Mouse (Mus musculus) ES-Bruce4 (cell line): ENCODE measurements at regions not wholly inside any gene's neighbourhood (a gene's known extent, or its start where the extent isn't known, plus 50 kb on each side); places are given as distances from the start of the nearest gene placed in this dataset.

Experiments used
- H3K27ac ChIP-seq: 2 replicates; pipeline ENCODE4 v1.5.1; 2012; ENCODE audit warnings: low read length, inconsistent platforms; ENCODE audit not compliant: insufficient read depth
- H3K27me3 ChIP-seq: 2 replicates; pipeline ENCODE4 v1.6.1; 2012; ENCODE audit warnings: mild to moderate bottlenecking, low read length, inconsistent platforms; ENCODE audit not compliant: control insufficient read depth, poor library complexity, insufficient read depth, severe bottlenecking
- H3K36me3 ChIP-seq: 2 replicates; pipeline ENCODE4 v1.6.1; 2012; ENCODE audit warnings: inconsistent platforms, mild to moderate bottlenecking, low read length, moderate library complexity; ENCODE audit not compliant: control insufficient read depth, poor library complexity, insufficient read depth, severe bottlenecking
- H3K4me1 ChIP-seq: one replicate; pipeline ENCODE4 v1.8.1; 2011; ENCODE audit warnings: low read length; ENCODE audit not compliant: control insufficient read depth, insufficient read depth
- H3K4me3 ChIP-seq: 2 replicates; pipeline ENCODE4 v1.5.1; 2011; ENCODE audit warnings: low read depth, mild to moderate bottlenecking, low read length
- H3K9ac ChIP-seq: 2 replicates; pipeline ENCODE4 v1.6.1; 2012; ENCODE audit warnings: low read depth, mild to moderate bottlenecking, inconsistent platforms; ENCODE audit not compliant: poor library complexity, severe bottlenecking
- H3K9me3 ChIP-seq: replicated peaks from 2 replicates; pipeline ENCODE4 v1.6.1; 2012; ENCODE audit warnings: mild to moderate bottlenecking, low read length, inconsistent platforms; ENCODE audit not compliant: control insufficient read depth, poor library complexity, insufficient read depth, severe bottlenecking
- CTCF ChIP-seq: IDR thresholded peaks from one replicate; pipeline ENCODE4 v1.8.1; 2011; ENCODE audit warnings: low read depth, low read length
- EP300 ChIP-seq: IDR thresholded peaks from 2 replicates; pipeline ENCODE4 v1.6.1; 2011; ENCODE audit warnings: low read depth, low read length; ENCODE audit not compliant: insufficient read depth
- POLR2A ChIP-seq: IDR thresholded peaks from one replicate; pipeline ENCODE4 v1.8.1; 2011; ENCODE audit warnings: low read length; ENCODE audit not compliant: insufficient read depth

DNA sequence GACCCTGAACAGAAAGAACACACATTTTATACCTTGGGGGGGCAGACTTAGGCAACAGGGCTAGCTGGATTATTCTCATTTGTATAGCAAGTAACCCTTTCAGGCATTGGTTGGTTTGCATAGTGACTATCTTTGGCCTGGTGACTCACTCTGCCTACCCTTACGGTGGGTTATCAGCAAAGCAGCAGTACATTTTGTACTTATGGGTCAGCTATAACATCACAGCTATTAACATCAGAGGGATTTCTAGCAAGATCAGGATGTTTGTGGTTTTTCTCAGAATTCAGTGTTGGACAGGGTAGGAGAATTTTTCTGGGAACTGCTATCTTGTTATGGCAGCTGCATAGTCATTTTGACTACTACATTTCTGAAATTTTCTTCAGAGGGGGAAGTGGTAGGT is 84.7 kb downstream of the Serpinb9g start:
- Histone ChIP-seq H3K27me3 (no peaks in the 10 kb centered on the region), H3K4me1 (no peaks in the 10 kb centered on the region), H3K9ac (no peak overlapping the region), H3K27ac (no peak overlapping the region), H3K4me3 (no peak overlapping the region), H3K9me3 (peaks cover 26% of the 10 kb centered on the region), H3K36me3 (no peaks in the 10 kb centered on the region)
- TF ChIP-seq EP300, result no peak
- TF ChIP-seq CTCF, result no peak

DNA sequence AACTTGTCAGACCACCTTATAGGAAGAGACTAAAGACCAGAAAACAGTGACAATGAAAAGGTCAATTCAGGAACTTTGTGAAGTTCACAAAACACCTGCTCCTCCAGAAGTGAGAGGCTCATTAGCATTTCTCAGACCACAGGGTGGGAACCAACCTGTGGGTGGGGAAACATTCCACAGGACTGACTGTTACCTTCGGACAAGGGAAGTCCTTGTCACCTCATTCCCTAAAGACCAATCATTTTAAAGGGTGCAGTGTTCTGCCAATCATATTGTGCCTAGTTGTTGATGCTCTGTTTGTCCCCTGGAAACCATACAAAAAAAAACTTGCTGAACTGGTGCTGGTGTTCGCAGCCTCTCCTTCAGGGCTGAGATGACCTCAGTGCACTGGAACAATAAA is 86.2 kb downstream of the Serpinb9g start:
- Histone ChIP-seq H3K4me3 (no peak overlapping the region), H3K27ac (peak overlapping the region; percentile 72), H3K9me3 (peaks cover 26% of the 10 kb centered on the region), H3K9ac (no peak overlapping the region), H3K4me1 (no peaks in the 10 kb centered on the region), H3K36me3 (no peaks in the 10 kb centered on the region), H3K27me3 (no peaks in the 10 kb centered on the region)
- TF ChIP-seq POLR2A (no peak), CTCF (no peak), EP300 (no peak)

DNA sequence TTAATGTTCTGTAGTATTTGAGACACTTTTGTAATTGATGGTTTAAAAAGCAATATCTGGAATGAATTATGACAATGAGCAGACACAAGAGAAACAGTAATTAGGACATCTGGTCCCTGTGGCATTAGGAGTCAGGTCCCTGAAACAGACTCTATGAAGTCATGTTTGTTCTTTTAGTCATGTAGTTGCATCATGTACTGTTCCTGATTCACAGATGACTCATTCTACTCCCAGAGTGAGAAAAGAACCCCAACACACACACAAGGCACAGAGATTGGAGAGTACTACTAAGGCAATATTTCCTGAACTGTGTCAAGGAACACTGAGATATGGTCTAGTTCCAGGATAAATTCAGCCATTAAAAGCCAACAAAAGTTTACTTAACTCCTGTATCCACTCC is 75.1 kb upstream of the Serpinb6d start:
- Histone ChIP-seq H3K36me3 (no peaks in the 10 kb centered on the region), H3K4me1 (no peaks in the 10 kb centered on the region), H3K9ac (no peak overlapping the region), H3K27ac (no peak overlapping the region), H3K4me3 (no peak overlapping the region), H3K27me3 (no peaks in the 10 kb centered on the region), H3K9me3 (no peaks in the 10 kb centered on the region)
- TF ChIP-seq EP300, result no peak
- no peak for TF ChIP-seq POLR2A
- no peak for TF ChIP-seq CTCF
